8 mouse cellular contexts compared by ENCODE assay signal in the genomic region with DNA sequence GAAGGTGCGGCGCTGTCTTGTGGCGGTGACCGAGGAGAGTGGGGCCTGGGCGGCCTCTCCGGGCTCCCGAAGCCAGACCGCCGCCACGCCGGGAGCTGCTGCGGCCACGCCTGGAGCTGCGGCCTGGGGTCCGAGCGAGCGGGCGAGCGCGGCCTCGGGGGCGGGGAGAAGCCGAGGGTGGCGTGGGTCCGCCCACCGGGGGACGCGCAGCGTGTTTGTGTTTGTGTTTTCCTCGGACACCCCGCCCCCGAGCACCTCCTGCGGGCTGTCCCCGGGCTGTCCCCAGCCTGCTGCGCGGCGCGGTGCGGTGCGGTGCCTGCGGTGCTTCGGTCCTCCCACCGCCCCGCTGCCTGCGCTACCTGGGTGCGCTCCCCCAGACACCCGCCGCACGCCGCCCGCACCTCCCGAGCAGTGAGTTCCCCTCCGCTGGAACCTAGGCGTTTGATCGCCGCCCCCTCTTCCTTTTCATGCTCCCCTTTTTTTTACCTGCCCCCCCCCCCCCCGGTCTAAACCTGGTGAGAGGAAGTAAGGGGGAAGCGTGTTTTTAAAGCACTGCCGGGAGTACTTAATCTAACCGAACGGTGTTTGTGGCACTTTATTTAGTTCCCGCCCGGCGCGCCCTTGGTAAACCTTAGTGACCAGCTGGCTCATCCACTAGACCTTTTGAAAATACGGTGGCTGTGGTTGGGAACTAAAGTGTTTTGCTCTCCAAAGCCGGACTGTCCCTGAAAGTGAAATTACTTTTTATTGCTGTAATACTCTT. TPM values are rescaled to one million over a fixed set of nuclear protein-coding genes. Genes with fewer than 3 reads are reported as not detected.
A peak's percentile ranks its signal among the peaks of the same experiment; 100 is the strongest.
DNase-seq lines count a peak whose midpoint lies in the region; ATAC-seq lines count a peak whose summit lies in the region.

No protein-coding gene starts in this region.

- peak; percentile 67 for DNase-seq in ES-CJ7 (ENCODE audit: low read depth, low spot score)
- DNase-seq in adrenal gland, postnatal 25 days: peak; percentile 74
- peak; percentile 22 for DNase-seq in heart, postnatal 25 days (ENCODE audit: low spot score)
- peak; percentile 63 for DNase-seq in layer of hippocampus, adult 9-11 months
- peak; percentile 67 to 78 for DNase-seq in lung, postnatal 4 days
- peak; percentile 71 for DNase-seq in right cerebral cortex, postnatal 10 days (ENCODE audit: low spot score in 2 of 2)

- intact Hi-C loops in heart, postnatal 25 days (cut with DNase I): loop anchor here (5.0 kb wide), 2 partner anchors 40 to 210 kb away; no protein-coding TSS in a partner anchor

- peak; percentile 77 for ATAC-seq in erythroblast, adult 5-6 weeks (replicated peaks; ENCODE audit: low FRiP score, poor library complexity, severe bottlenecking)
- no peak; the same call in 1 of the 2 replicates for ATAC-seq in monocyte, adult 5-6 weeks (replicated peaks; ENCODE audit: insufficient number of reproducible peaks, low FRiP score, low TSS enrichment, poor library complexity, severe bottlenecking)

RNA-seq across cellular contexts. Expression of gene Cnot2, which starts 0.6 kb away (rescaled TPM):
- total RNA-seq in adrenal gland, postnatal 25 days (2021): 81.5 and 82.1 TPM in 2 replicates
- total RNA-seq in erythroblast, adult 5-6 weeks (2015; ENCODE audit: low replicate concordance): 31.9 and 34.3 TPM in 2 replicates
- 47.1 and 60.4 TPM in 2 replicates for total RNA-seq in erythroblast, adult 5-6 weeks (2017; ENCODE audit: low replicate concordance)
- total RNA-seq in heart, postnatal 25 days (2021): 10 to 100 TPM; 39.9 to 43.9 TPM
- total RNA-seq in monocyte, adult 5-6 weeks (2017): 85.8 to 176 TPM (median 112 TPM) in 3 replicates

Comparison
In these comparisons a context has a peak if more than half of its experiments do, and no peak if none do; other contexts are left out.
1. DNase-seq: peak in every context shown above with its lines; median percentile 74 in adrenal gland, postnatal 25 days; 72 in lung, postnatal 4 days; 71 in right cerebral cortex, postnatal 10 days; 67 in ES-CJ7; 63 in layer of hippocampus, adult 9-11 months; 22 in heart, postnatal 25 days.